Comparison of ENCODE assay signal across 20 mouse cellular contexts in genomic region chr13:70685825-70686224, GRCm38 (mm10). TPM values are rescaled to one million over a fixed set of nuclear protein-coding genes. Genes with fewer than 3 reads are reported as not detected.
A peak's percentile ranks its signal among the peaks of the same experiment; 100 is the strongest.
DNase-seq lines count a peak whose midpoint lies in the region; ATAC-seq and TF ChIP-seq lines count a peak whose summit lies in the region.
"Had no signal": no experiment of that assay in that cellular context is flagged by ENCODE, and none has a peak within 500 bp of the region (broad histone marks: within the 10 kb centered on the region; RNA-seq: fewer than 3 reads in every experiment).

No protein-coding gene starts in this region.

- no peak for ATAC-seq in hindbrain, embryonic 12.5 days (ENCODE audit: low FRiP score)
- ATAC-seq in midbrain, embryonic 16.5 days, result no peak
- ATAC-seq: forebrain, embryonic 13.5 days; forebrain, embryonic 15.5 days had no signal

- no peak overlapping the region for H3K4me2 ChIP-seq in hindbrain, embryonic 12.5 days (replicated peaks)
- no peak overlapping the region for H3K4me2 ChIP-seq in midbrain, embryonic 16.5 days (ENCODE audit: low read length)
- H3K4me2 ChIP-seq in myocyte (ENCODE audit: low read depth), result peak overlapping the region; percentile 3
- H3K4me2 ChIP-seq: embryonic facial prominence, embryonic 13.5 days; embryonic facial prominence, embryonic 15.5 days; forebrain, embryonic 13.5 days; forebrain, embryonic 15.5 days had no signal

- no peaks in the 10 kb centered on the region for H3K27me3 ChIP-seq in hindbrain, embryonic 10.5 days (ENCODE audit: insufficient read depth, poor library complexity, severe bottlenecking)
- no peaks in the 10 kb centered on the region for H3K27me3 ChIP-seq in hindbrain, embryonic 12.5 days
- H3K27me3 ChIP-seq in midbrain, embryonic 10.5 days (ENCODE audit: low read depth, poor library complexity, severe bottlenecking), result no peaks in the 10 kb centered on the region
- H3K27me3 ChIP-seq in midbrain, embryonic 16.5 days (ENCODE audit: control insufficient read depth, insufficient read depth, low read depth, low read length), result no peaks in the 10 kb centered on the region
- H3K27me3 ChIP-seq in myocyte (ENCODE audit: control insufficient read depth, insufficient read depth, insufficient read length), result no peaks in the 10 kb centered on the region
- H3K27me3 ChIP-seq: embryonic facial prominence, embryonic 13.5 days; embryonic facial prominence, embryonic 15.5 days; forebrain, embryonic 13.5 days; forebrain, embryonic 15.5 days had no signal

- no peak overlapping the region for H3K9ac ChIP-seq in hindbrain, embryonic 12.5 days
- no peak overlapping the region for H3K9ac ChIP-seq in midbrain, embryonic 16.5 days (ENCODE audit: low read depth, low read length)
- H3K9ac ChIP-seq: embryonic facial prominence, embryonic 13.5 days; embryonic facial prominence, embryonic 15.5 days; forebrain, embryonic 13.5 days; forebrain, embryonic 15.5 days had no signal

- no peaks in the 10 kb centered on the region for H3K9me3 ChIP-seq in hindbrain, embryonic 10.5 days
- H3K9me3 ChIP-seq in hindbrain, embryonic 12.5 days (replicated peaks), result no peaks in the 10 kb centered on the region
- no peaks in the 10 kb centered on the region for H3K9me3 ChIP-seq in midbrain, embryonic 10.5 days (replicated peaks)
- no peaks in the 10 kb centered on the region for H3K9me3 ChIP-seq in midbrain, embryonic 16.5 days (replicated peaks; ENCODE audit: control insufficient read depth, low read length, poor library complexity, severe bottlenecking)
- H3K9me3 ChIP-seq: embryonic facial prominence, embryonic 13.5 days; embryonic facial prominence, embryonic 15.5 days; forebrain, embryonic 13.5 days; forebrain, embryonic 15.5 days had no signal

- peaks cover 12% of the 10 kb centered on the region for H3K4me1 ChIP-seq in hindbrain, embryonic 10.5 days (replicated peaks)
- H3K4me1 ChIP-seq in hindbrain, embryonic 12.5 days, result no peaks in the 10 kb centered on the region; the same call in 1 of the 2 replicates
- peaks cover 18% of the 10 kb centered on the region for H3K4me1 ChIP-seq in midbrain, embryonic 10.5 days
- no peaks in the 10 kb centered on the region for H3K4me1 ChIP-seq in midbrain, embryonic 16.5 days (ENCODE audit: control insufficient read depth, insufficient read depth, low read length)
- H3K4me1 ChIP-seq: embryonic facial prominence, embryonic 15.5 days; forebrain, embryonic 13.5 days; forebrain, embryonic 15.5 days had no signal

- no peaks in the 10 kb centered on the region for H3K36me3 ChIP-seq in hindbrain, embryonic 10.5 days
- no peaks in the 10 kb centered on the region for H3K36me3 ChIP-seq in hindbrain, embryonic 12.5 days
- no peaks in the 10 kb centered on the region for H3K36me3 ChIP-seq in midbrain, embryonic 10.5 days
- no peaks in the 10 kb centered on the region for H3K36me3 ChIP-seq in midbrain, embryonic 16.5 days (ENCODE audit: control insufficient read depth, insufficient read depth, low read length)
- no peaks in the 10 kb centered on the region for H3K36me3 ChIP-seq in myocyte (ENCODE audit: control insufficient read depth, insufficient read depth)
- H3K36me3 ChIP-seq: embryonic facial prominence, embryonic 13.5 days; embryonic facial prominence, embryonic 15.5 days; forebrain, embryonic 15.5 days had no signal

- H3K27ac ChIP-seq in hindbrain, embryonic 10.5 days, result 0 out of 2 replicates have a peak overlapping the region, but pooled peaks have one; percentile 53
- no peak overlapping the region for H3K27ac ChIP-seq in hindbrain, embryonic 12.5 days
- H3K27ac ChIP-seq in midbrain, embryonic 10.5 days (replicated peaks), result peak overlapping the region; percentile 66
- no peak overlapping the region for H3K27ac ChIP-seq in midbrain, embryonic 16.5 days (ENCODE audit: low read length)
- H3K27ac ChIP-seq: embryonic facial prominence, embryonic 13.5 days; embryonic facial prominence, embryonic 15.5 days; forebrain, embryonic 13.5 days; forebrain, embryonic 15.5 days had no signal

- WGBS in hindbrain, embryonic 10.5 days, result 79% methylated on average over 5 of the region's 5 CpGs
- WGBS in hindbrain, embryonic 12.5 days, result 75% methylated on average over 5 of the region's 5 CpGs
- WGBS in midbrain, embryonic 10.5 days, result 71% methylated on average over 5 of the region's 5 CpGs
- WGBS in midbrain, embryonic 16.5 days, result 60% methylated on average over 5 of the region's 5 CpGs

- no peak overlapping the region for H3ac ChIP-seq in myocyte (ENCODE audit: control insufficient read depth, insufficient read length)

- no peak overlapping the region for H3K4me3 ChIP-seq in hindbrain, embryonic 10.5 days
- H3K4me3 ChIP-seq in hindbrain, embryonic 12.5 days, result no peak overlapping the region
- no peak overlapping the region for H3K4me3 ChIP-seq in midbrain, embryonic 10.5 days
- H3K4me3 ChIP-seq in midbrain, embryonic 16.5 days (ENCODE audit: low read depth, low read length), result no peak overlapping the region
- no peak overlapping the region for H3K4me3 ChIP-seq in myocyte
- H3K4me3 ChIP-seq: embryonic facial prominence, embryonic 13.5 days; embryonic facial prominence, embryonic 15.5 days; erythroblast, embryonic 14.5 days; forebrain, embryonic 13.5 days; forebrain, embryonic 15.5 days had no signal

- no peaks in the 10 kb centered on the region for H3K79me2 ChIP-seq in myocyte (ENCODE audit: control insufficient read depth, insufficient read depth)

- DNase-seq in hindbrain, embryonic 10.5 days (ENCODE audit: low spot score), result no peak
- no peak for DNase-seq in midbrain, embryonic 10.5 days (ENCODE audit: low spot score)
- peak; percentile 26 for DNase-seq in adipocyte (ENCODE audit: low spot score)
- DNase-seq in frontal cortex, postnatal 36 days (ENCODE audit: low spot score in 2 of 2), result no peak
- DNase-seq: adrenal gland, adult 8-10 months; adrenal gland, postnatal 14 days; adrenal gland, postnatal 36 days; cerebellum, adult 11-12 months; cerebellum, adult 2 months; cerebellum, adult 9-10 months; cerebellum, postnatal 10 days; cerebellum, postnatal 25 days had no signal

- TF ChIP-seq POLR2A in myocyte (IDR thresholded peaks at IDR 0.05; ENCODE audit: insufficient read length, low read depth), result no peak

TF ChIP-seq in myocyte, 11 proteins besides CTCF, POLR2A, EP300 and RAD21:
- TF ChIP-seq TCF3 (IDR thresholded peaks at IDR 0.05; ENCODE audit: insufficient read length, low read depth), result no peak
- TF ChIP-seq E2F4 (IDR thresholded peaks at IDR 0.05; ENCODE audit: insufficient read depth), result no peak
- TF ChIP-seq POLR2AphosphoS2 (IDR thresholded peaks at IDR 0.05; ENCODE audit: insufficient read length, low read depth), result no peak
- TF ChIP-seq SRF (IDR thresholded peaks at IDR 0.05; ENCODE audit: control insufficient read depth, insufficient read length, low read depth), result no peak
- no peak for TF ChIP-seq CEBPB (IDR thresholded peaks at IDR 0.05; ENCODE audit: insufficient read depth, poor library complexity, severe bottlenecking)
- TF ChIP-seq TCF12 (IDR thresholded peaks at IDR 0.05; ENCODE audit: insufficient read depth, poor library complexity, severe bottlenecking), result no peak
- TF ChIP-seq REST (IDR thresholded peaks at IDR 0.05; ENCODE audit: insufficient read depth, insufficient read length), result no peak
- no peak for TF ChIP-seq MYOD1 (IDR thresholded peaks at IDR 0.05; ENCODE audit: control insufficient read depth in 1 of 3, insufficient read length in 2 of 3, low read depth in 2 of 3)
- no peak for TF ChIP-seq MAX (IDR thresholded peaks at IDR 0.05; ENCODE audit: low read depth)
- no peak for TF ChIP-seq MYOG (IDR thresholded peaks at IDR 0.05; ENCODE audit: control insufficient read depth in 1 of 3, insufficient read depth in 1 of 3, insufficient read length in 2 of 3, low read depth in 2 of 3)
- no peak for TF ChIP-seq USF1 (IDR thresholded peaks at IDR 0.05; ENCODE audit: low read depth)

RNA-seq across cellular contexts. Expression of gene Ice1, which starts 48.4 kb away (rescaled TPM):
- 19.0 and 21.9 TPM in 2 replicates for polyA plus RNA-seq in hindbrain, embryonic 10.5 days (2016; fragmentation: Nextera tagmentation; extraction: Ambion mirVana)
- 34.5 and 37.2 TPM in 2 replicates for polyA plus RNA-seq in hindbrain, embryonic 12.5 days (2016; fragmentation: Nextera tagmentation; extraction: Ambion mirVana)
- 18.8 and 19.9 TPM in 2 replicates for polyA plus RNA-seq in midbrain, embryonic 10.5 days (2016; fragmentation: Nextera tagmentation; extraction: Ambion mirVana)
- polyA plus RNA-seq in midbrain, embryonic 16.5 days (2015; fragmentation: Nextera tagmentation; extraction: Ambion mirVana), result 35.1 and 38.2 TPM in 2 replicates
- polyA plus RNA-seq in myocyte (2012; fragmentation: generic; extraction: Trizol), result 15.9 TPM

Comparison
In these comparisons a context has a peak if more than half of its experiments do, and no peak if none do; other contexts are left out.
1. H3K27ac ChIP-seq: peak in hindbrain, embryonic 10.5 days (single experiment) and midbrain, embryonic 10.5 days (single experiment); none in hindbrain, embryonic 12.5 days (single experiment) and midbrain, embryonic 16.5 days (single experiment).